Mouse (Mus musculus): ENCODE measurements around the gene Lrrc4c. TPM values are rescaled to one million over a fixed set of nuclear protein-coding genes. Genes with fewer than 3 reads are reported as not detected.

Gene Lrrc4c
- total RNA-seq, 2 experiments from 2014 or later, result not detected

DNA sequence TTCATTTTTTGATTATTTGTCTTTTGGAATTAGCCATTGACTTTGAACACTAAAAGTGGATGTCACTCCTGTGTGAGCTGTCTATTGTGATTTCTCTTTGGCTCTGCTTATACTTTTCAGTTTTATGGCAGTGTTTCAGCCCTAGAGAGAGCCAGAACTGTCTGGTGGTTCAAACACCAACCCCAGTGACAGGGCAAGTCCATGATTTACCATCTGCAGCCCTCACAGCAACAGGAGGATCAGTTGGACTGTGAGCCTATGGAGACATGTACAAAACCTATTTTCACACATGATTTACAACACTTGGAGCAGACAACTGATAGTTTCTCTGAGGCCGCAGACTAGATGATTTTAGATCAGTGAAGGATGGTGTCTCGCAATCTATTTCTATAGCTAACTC is 847.8 kb downstream of the Lrrc4c start:
- ATAC-seq (replicated peaks; ENCODE audit: low FRiP score, poor library complexity, severe bottlenecking), result no peak

- ATAC-seq (replicated peaks; ENCODE audit: low FRiP score, poor library complexity, severe bottlenecking), result no peak
Observed at GRCm38 (mm10) chr2:97178399-97178798, 860.4 kb downstream of the Lrrc4c start.

DNA sequence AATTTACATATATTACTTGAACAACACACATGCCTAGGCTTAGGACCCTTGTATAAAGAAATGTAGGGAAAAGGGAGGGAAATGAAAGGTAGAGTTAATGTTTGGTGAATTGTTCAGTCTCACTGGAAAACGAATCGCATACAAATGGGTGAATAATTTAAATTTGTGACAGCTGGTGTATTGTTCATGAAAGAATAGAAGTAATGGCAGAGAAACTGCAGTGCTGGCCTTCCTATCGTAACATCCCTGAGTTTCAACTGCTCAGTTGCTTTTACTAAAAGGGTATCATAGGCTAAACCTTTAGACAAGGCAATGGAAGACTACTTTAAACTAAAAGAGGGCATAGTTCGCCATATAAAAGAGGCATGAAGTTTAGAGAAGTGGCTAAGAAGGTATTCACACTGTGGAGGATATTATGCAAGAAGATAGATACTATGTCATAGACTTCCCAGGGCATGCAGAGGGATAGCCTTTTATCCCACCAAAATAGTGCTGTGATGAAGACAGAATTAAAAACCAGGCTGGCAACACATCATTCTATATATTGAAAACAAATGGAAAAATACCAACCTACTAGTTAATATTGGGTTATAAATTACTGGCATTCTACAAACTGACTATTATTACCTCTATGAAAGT is 879.1 kb downstream of the Lrrc4c start:
- ATAC-seq (replicated peaks; ENCODE audit: low FRiP score, poor library complexity, severe bottlenecking), result no peak

DNA sequence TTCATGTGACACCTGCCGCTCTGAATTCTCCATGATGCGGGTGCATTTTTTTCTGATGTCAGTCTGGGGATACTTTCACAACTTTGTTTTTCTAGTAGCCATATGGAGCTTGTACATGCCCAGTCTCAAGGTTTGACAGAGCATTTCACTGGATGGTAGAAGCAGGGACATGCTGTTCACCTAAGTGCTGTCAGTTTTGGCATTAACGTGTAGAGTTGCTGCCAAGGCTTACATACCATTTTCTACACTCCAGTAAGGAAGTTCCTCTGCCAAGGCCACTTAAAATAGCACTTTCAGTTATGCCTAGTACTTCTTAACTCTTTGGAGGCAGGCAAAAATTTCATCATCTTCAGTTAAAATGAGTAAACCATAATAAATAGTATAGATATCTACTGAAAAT is 915.0 kb downstream of the Lrrc4c start:
- no peak for ATAC-seq (replicated peaks; ENCODE audit: low FRiP score, poor library complexity, severe bottlenecking)

GRCm38 (mm10) chr2:97234074-97234473 is 916.1 kb downstream of the Lrrc4c start:
- no peak for ATAC-seq (replicated peaks; ENCODE audit: low FRiP score, poor library complexity, severe bottlenecking)

- ATAC-seq (replicated peaks; ENCODE audit: low FRiP score, poor library complexity, severe bottlenecking), result no peak
Observed at GRCm38 (mm10) chr2:97274651-97275050, 956.7 kb downstream of the Lrrc4c start.

- ATAC-seq (replicated peaks; ENCODE audit: low FRiP score, poor library complexity, severe bottlenecking), result no peak
Observed at GRCm38 (mm10) chr2:97284986-97285385, 967.0 kb downstream of the Lrrc4c start.

GRCm38 (mm10) chr2:97294216-97294615 is 976.2 kb downstream of the Lrrc4c start:
- no peak for ATAC-seq (replicated peaks; ENCODE audit: low FRiP score, poor library complexity, severe bottlenecking)

DNA sequence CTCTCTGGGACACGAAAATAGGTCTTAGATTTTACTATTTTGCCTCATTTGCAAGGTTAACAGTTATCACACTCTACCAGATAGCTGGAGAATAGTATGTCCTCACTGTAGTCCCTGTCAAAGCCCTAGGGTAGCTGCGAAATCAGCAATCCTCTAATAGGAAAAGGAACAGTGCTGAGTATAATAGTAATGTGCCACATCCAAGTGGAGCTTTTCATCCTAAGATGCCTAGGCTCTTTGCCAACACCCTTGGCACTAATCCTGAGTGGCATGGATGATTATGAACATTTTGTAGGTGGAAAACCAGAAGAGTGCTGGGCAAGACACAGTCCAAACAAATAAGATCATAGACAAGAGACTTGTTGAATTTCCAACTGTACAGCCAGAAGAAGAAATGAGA is 981.7 kb downstream of the Lrrc4c start:
- no peak for ATAC-seq (replicated peaks; ENCODE audit: low FRiP score, poor library complexity, severe bottlenecking)

DNA sequence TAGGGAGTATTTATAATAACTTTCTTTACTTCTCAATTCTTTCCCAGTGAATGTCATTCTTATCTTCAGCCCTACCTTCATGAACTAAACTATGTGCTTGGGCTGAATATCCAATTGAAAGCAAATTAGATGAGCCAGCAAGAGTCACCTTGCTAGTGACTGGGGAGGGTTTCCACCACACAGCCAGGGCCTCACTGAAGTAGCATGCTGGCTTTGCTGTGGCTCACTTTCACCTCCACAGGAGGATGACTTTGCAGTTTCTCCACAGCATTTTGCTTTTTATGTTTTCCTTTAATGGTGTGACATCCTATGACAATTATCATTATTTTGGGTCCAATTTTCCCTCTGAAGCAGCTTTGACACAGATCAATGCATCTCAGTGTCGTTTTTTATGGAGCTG is 1000.0 kb downstream of the Lrrc4c start:
- ATAC-seq (replicated peaks; ENCODE audit: low FRiP score, poor library complexity, severe bottlenecking), result no peak

DNA sequence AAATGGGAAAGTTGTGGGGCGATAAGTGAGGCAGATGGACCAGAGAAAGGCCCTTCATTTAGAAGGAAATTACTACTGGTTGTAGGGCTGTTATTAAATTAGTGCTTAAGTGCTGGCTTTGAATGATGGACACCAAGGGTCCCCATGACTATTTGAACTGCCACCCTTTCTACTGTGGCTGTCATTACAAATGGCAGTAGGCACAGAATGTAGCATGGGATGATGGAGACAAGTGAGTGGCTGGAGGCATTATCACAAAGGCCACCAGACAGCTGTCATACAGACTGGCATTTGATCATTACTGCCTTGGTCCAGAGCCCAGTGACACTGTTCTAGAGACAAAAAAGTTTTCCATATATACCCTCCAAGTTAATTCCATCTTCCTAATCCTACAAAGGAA is 1000.6 kb downstream of the Lrrc4c start:
- no peak for ATAC-seq (replicated peaks; ENCODE audit: low FRiP score, poor library complexity, severe bottlenecking)

GRCm38 (mm10) chr2:97332084-97332682 is 1014.2 kb downstream of the Lrrc4c start:
- no peak for ATAC-seq (replicated peaks; ENCODE audit: low FRiP score, poor library complexity, severe bottlenecking)

DNA sequence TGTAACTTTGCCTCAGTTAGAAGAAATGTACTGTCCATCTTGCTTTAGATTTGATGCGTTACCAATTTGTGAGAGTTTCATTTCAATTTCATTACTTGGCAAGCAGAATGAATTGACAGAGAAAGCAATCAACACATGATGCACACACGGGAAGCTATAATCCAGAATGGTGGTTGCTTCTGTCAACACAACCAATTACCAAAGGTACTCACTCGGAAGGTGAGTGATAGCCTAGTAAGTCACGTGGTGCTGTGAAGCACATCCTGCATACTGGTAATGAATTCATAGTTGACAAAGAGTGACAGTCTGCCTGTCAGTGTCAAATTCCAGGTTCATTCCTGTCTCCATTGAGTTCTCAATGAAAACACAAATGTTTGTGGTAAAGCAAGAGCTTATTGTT is 1021.7 kb downstream of the Lrrc4c start:
- no peak for ATAC-seq (replicated peaks; ENCODE audit: low FRiP score, poor library complexity, severe bottlenecking)

DNA sequence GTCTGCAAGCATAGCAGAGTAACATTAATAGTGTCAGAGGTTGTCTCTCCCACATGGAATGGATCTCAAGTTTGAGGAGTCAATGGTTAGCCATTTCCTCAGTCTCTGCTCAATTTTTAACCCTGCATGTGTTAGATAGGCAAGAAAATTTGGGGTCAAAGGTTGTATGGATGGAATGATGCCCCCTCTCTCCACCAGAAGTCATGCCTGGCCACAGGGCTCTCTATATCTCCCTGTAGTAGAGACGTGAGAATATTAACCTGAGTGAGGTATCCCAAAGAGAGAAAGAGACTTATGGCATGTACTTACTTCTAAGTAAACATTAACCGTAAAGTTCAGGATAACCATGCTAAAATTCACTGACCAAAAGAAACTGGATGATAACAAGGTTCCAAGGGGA is 1043.3 kb downstream of the Lrrc4c start:
- no peak for ATAC-seq (replicated peaks; ENCODE audit: low FRiP score, poor library complexity, severe bottlenecking)

- ATAC-seq (replicated peaks; ENCODE audit: low FRiP score, poor library complexity, severe bottlenecking), result no peak
Observed at GRCm38 (mm10) chr2:97369978-97370377, 1052.0 kb downstream of the Lrrc4c start.

- ATAC-seq (replicated peaks; ENCODE audit: low FRiP score, poor library complexity, severe bottlenecking), result no peak
Observed at GRCm38 (mm10) chr2:97391437-97391836, 1073.5 kb downstream of the Lrrc4c start.

GRCm38 (mm10) chr2:97391876-97392275 is 1073.9 kb downstream of the Lrrc4c start:
- no peak for ATAC-seq (replicated peaks; ENCODE audit: low FRiP score, poor library complexity, severe bottlenecking)

GRCm38 (mm10) chr2:97413066-97413465 is 1095.1 kb downstream of the Lrrc4c start:
- ATAC-seq (replicated peaks; ENCODE audit: low FRiP score, poor library complexity, severe bottlenecking), result no peak

GRCm38 (mm10) chr2:97414416-97415362 is 1096.7 kb downstream of the Lrrc4c start:
- ATAC-seq (replicated peaks; ENCODE audit: low FRiP score, poor library complexity, severe bottlenecking), result no peak

DNA sequence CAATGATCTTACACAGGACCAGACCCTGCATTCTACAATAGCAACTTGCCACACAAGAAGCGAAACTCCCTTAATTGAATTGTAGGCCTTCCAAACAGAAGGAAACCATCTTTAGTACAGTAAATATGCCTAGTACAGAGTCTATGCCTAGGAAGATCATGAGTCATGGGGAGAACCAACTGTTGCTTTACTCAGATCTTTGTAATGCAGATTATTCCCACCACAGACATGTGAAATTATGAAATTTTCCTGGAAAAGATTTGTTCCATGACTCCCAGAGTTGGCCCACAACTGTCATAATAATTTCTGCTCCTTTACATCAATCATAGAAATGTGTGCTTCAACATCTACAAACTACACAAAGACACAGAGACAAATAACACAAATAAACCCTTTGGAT is 1116.2 kb downstream of the Lrrc4c start:
- no peak for ATAC-seq (replicated peaks; ENCODE audit: low FRiP score, poor library complexity, severe bottlenecking)

DNA sequence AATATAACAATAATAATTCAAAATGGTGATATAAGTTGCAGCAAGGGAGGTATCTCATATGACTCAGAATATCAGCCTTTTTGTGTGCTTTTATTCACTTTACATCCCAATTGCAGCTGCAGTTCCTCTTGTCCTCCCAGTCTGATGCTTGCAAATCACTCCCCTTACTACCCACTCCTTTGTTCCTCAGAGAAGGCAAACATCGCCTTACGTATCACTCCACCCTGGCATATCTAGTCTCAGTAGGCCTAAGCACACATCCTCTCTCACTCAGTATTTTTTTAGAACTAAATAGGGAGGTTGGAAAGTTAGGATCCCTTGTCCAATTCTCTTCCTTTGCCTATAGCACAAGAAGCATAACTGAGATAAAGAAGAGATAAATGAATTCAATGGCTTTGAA is 1117.6 kb downstream of the Lrrc4c start:
- ATAC-seq (replicated peaks; ENCODE audit: low FRiP score, poor library complexity, severe bottlenecking), result no peak
